Mouse (Mus musculus) G1E (cell line): ENCODE results near the gene Xbp1.

Experiments used
- CTCF ChIP-seq: IDR thresholded peaks from 2 replicates; pipeline ENCODE4 v1.5.1; 2012; ENCODE audit warnings: low read depth, low read length, inconsistent platforms, mixed read lengths
- GATA1 ChIP-seq: IDR thresholded peaks from 2 replicates; pipeline ENCODE4 v1.6.1; 2012; ENCODE audit warnings: borderline replicate concordance, low read length, inconsistent platforms, mixed read lengths
- GATA2 ChIP-seq: IDR thresholded peaks from 2 replicates; pipeline ENCODE4 v1.6.1; 2012; ENCODE audit warnings: low read depth, low read length, inconsistent platforms, borderline replicate concordance
- TAL1 ChIP-seq: conservative IDR thresholded peaks from 2 replicates; pipeline ENCODE4 v1.6.1; 2012; ENCODE audit warnings: low read depth, low read length, inconsistent platforms, mixed read lengths

DNA sequence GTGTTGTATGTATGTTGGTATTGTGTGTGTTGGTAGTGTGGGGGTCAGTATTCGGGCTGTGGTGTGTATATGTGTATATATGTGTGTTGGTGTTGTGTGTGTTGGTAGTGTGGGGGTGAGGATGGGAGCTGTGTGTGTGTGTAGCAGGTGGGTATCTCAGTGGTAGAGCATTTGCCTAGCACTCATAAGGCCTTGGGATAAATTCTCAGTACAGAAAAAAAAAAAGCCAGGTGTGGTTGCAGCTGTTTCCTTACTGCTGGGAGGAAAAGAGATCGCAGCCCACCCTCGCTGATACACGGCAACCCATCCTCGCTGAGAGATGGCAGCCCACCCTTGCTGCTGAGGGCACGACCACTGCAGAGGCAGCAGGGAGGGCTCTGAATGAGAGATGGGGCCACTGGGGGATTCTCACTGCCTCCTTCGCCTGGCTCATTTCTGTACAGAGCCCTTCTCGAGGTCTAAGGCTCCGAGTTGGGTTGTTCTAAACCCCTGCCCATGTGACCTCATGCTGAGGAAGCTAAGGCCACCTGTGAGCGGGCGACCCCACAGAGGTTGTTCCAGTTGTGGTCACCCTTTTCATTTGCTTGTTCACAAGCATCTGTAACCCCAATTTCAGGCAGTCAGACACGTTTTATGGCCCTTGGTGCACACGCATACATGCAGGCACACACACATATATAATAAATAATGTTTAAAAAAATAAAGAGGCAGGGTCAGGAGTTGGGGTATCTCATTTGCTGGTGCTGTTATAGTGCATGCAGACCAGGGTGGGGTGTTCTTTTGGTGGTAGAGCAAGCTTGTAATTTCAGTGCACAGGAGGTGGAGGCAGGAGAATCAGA lies 19.3 kb upstream of the Xbp1 start:
- TF ChIP-seq GATA1 (no peak), CTCF (no peak), GATA2 (no peak), TAL1 (no peak)
